Mouse (Mus musculus) midbrain, embryonic 14.5 days (tissue): ENCODE data around the gene Mfsd2a. TPM values are rescaled to one million over a fixed set of nuclear protein-coding genes. Genes with fewer than 3 reads are reported as not detected.

Experiments
- ATAC-seq: fragments of 200-750 bp; cut with Nextera tagmentation; 2 replicates; pipeline ENCODE4 v1.8.0; 2017; ENCODE audit warnings: moderate number of reproducible peaks, moderate library complexity; ENCODE audit not compliant: low FRiP score, low TSS enrichment
- DNase-seq: peaks from one replicate; pipeline ENCODE4 v3.0.0-alpha.2; 2015
- H3K27ac ChIP-seq: fragments of 300-500 bp; sonication (generic); replicated peaks from 2 replicates; pipeline ENCODE4 v1.5.1; 2014; ENCODE audit warnings: mild to moderate bottlenecking, low read depth, low read length, moderate library complexity
- H3K27me3 ChIP-seq: fragments of 300-500 bp; sonication (generic); 2 replicates; pipeline ENCODE4 v1.6.1; 2014; ENCODE audit warnings: low read length, control low read depth, mixed read lengths; ENCODE audit not compliant: control insufficient read depth, insufficient read depth
- H3K36me3 ChIP-seq: fragments of 300-500 bp; sonication (generic); 2 replicates; pipeline ENCODE4 v1.6.1; 2014; ENCODE audit warnings: low read length, control low read depth; ENCODE audit not compliant: control insufficient read depth, insufficient read depth
- H3K4me1 ChIP-seq: fragments of 300-500 bp; sonication (generic); 2 replicates; pipeline ENCODE4 v1.6.1; 2014; ENCODE audit warnings: mild to moderate bottlenecking, antibody characterized with exemption, low read length, control low read depth; ENCODE audit not compliant: control insufficient read depth, insufficient read depth
- H3K4me2 ChIP-seq: fragments of 300-500 bp; sonication (generic); 2 replicates; pipeline ENCODE4 v1.6.1; 2014; ENCODE audit warnings: mild to moderate bottlenecking, low read length, moderate library complexity
- H3K4me3 ChIP-seq: fragments of 300-500 bp; sonication (generic); replicated peaks from 2 replicates; pipeline ENCODE4 v1.5.1; 2014; ENCODE audit warnings: low read depth, low read length
- H3K9ac ChIP-seq: fragments of 300-500 bp; sonication (generic); replicated peaks from 2 replicates; pipeline ENCODE4 v1.6.1; 2014; ENCODE audit warnings: mild to moderate bottlenecking, low read length, moderate library complexity
- H3K9me3 ChIP-seq: fragments of 300-500 bp; sonication (generic); 2 replicates; pipeline ENCODE4 v1.6.1; 2016; ENCODE audit warnings: low read length, control low read depth, mixed read lengths; ENCODE audit not compliant: control insufficient read depth
- WGBS: fragments of 180-500 bp; shearing (Covaris S2); extraction: QIAGEN DNeasy Blood & Tissue Kit; methylation state at CpG from one replicate; pipeline ENCODE4 v1.1.7; 2014; 5-methylcytosine and 5-hydroxymethylcytosine counted together
- polyA plus RNA-seq: library from polyadenylated mRNA; unstranded; fragments of >200 nt; fragmentation: Nextera tagmentation; extraction: Ambion mirVana; gene quantifications from 2 replicates; pipeline ENCODE4 v1.2.1, GENCODE M21; 2014

The Mfsd2a gene
- polyA plus RNA-seq, 1 experiment from 2014 or later, result 33.4 TPM

DNA sequence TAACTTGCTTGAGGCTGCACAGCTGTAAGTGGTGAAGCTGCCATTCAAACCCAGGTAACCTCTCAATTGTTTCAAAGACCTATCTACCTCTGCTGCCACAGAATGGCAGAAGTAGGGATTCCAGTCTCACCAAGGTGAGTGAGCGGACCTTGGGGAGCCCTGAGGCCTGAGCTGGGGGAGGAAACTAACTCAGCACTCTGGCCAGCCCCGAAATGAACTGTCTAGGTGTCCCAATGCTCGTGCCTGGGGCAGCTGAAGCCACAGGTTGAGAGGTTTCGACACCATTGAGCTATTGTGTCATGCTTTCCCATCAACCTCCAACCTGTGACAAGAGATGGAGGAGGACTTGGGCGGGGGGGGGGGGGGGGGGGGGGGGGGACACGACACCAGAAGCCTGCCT is 4.7 kb downstream of the Mfsd2a start:
- Histone ChIP-seq H3K4me2 (no peak overlapping the region), H3K36me3 (no peaks in the 10 kb centered on the region), H3K9ac (no peak overlapping the region), H3K27ac (no peak overlapping the region), H3K4me1 (peaks cover 26% of the 10 kb centered on the region), H3K27me3 (no peaks in the 10 kb centered on the region), H3K4me3 (no peak overlapping the region), H3K9me3 (no peaks in the 10 kb centered on the region)
- no peak for ATAC-seq
- DNase-seq, result no peak
- 72% methylated on average over 5 of the region's 6 CpGs for WGBS

DNA sequence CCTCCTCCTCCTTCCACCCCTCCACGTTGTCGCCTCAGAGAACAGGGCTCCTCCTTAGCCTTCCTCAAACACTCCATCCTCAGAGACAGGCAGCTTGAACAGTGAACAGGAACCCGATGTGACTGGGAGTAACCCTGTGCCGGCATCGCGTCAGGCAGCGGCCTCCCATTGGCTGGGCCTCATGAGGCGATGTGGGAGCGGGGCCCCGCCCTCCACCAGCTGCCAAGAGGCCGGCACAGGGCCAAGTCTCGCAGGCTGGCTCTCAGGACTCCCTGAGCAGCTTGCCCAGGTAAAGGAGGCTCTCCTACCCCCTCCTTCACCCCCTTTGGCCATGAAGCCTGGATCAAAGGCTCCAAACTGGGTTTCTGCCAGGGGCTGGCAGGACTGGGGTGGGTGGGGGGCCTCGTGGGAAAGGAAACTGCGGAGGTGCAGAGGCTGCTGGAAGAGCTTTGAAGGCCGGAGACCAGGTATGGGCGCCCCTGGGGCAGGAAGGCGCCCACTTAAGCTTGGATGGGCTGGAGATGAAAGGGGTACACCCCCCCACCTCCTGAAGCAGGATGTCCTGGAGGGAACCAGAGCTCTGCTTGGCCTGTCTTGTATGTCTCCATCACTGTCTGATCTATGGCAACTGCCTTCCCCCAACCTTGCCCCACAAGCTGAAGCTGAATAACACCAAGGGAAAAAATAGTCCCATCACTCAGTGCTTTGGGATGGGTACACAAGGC is 5.4 kb downstream of the Mfsd2a start:
- H3K4me2 ChIP-seq, result peak overlapping the region; percentile 55
- H3K27ac ChIP-seq, result peak overlapping the region; percentile 80
- no peaks in the 10 kb centered on the region for H3K9me3 ChIP-seq
- WGBS, result 10% methylated on average over 17 of the region's 17 CpGs
- H3K36me3 ChIP-seq, result peaks cover 4% of the 10 kb centered on the region; the same call in 1 of the 2 replicates
- H3K4me3 ChIP-seq, result peak overlapping the region; percentile 26
- no peaks in the 10 kb centered on the region for H3K27me3 ChIP-seq
- peaks cover 23% of the 10 kb centered on the region for H3K4me1 ChIP-seq
- ATAC-seq (peak; percentile 90), DNase-seq (peak; percentile 92)
- peak overlapping the region; percentile 53; the same call in 1 of the 2 replicates for H3K9ac ChIP-seq

- no peaks in the 10 kb centered on the region for H3K27me3 ChIP-seq
These were observed 6.1 kb downstream of the Mfsd2a start for GRCm38 (mm10) chr4:122954680-122955411.

GRCm38 (mm10) chr4:122949096-122949495 is 11.9 kb downstream of the Mfsd2a start:
- DNase-seq (no peak), ATAC-seq (no peak)
- no peak overlapping the region for H3K4me3 ChIP-seq
- no peaks in the 10 kb centered on the region for H3K4me1 ChIP-seq
- H3K36me3 ChIP-seq, result peaks cover 36% of the 10 kb centered on the region
- H3K4me2 ChIP-seq, result no peak overlapping the region
- WGBS, result 95% methylated on average over 8 of the region's 8 CpGs
- no peaks in the 10 kb centered on the region for H3K27me3 ChIP-seq
- no peak overlapping the region for H3K27ac ChIP-seq
- H3K9ac ChIP-seq, result no peak overlapping the region
- H3K9me3 ChIP-seq, result no peaks in the 10 kb centered on the region

More at GRCm38 (mm10) chr4:122954680-122955411, 6.1 kb downstream of the Mfsd2a start:
- Histone ChIP-seq H3K4me3 (peak overlapping the region; percentile 26; the same call in 1 of the 2 replicates), H3K27ac (peak overlapping the region; percentile 80), H3K9ac (peak overlapping the region; percentile 53; the same call in 1 of the 2 replicates), H3K4me2 (peak overlapping the region; percentile 55), H3K4me1 (peaks cover 20% of the 10 kb centered on the region), H3K36me3 (peaks cover 9% of the 10 kb centered on the region), H3K9me3 (no peaks in the 10 kb centered on the region)
- no peak; the same call in 1 of the 2 replicates for ATAC-seq
- DNase-seq, result no peak
- WGBS, result 64% methylated on average over 5 of the region's 5 CpGs

GRCm38 (mm10) chr4:122947223-122947622 is 13.8 kb downstream of the Mfsd2a start:
- Histone ChIP-seq H3K27me3 (no peaks in the 10 kb centered on the region), H3K9me3 (no peaks in the 10 kb centered on the region), H3K4me1 (no peaks in the 10 kb centered on the region), H3K4me3 (no peak overlapping the region), H3K9ac (no peak overlapping the region), H3K36me3 (peaks cover 36% of the 10 kb centered on the region), H3K27ac (no peak overlapping the region), H3K4me2 (no peak overlapping the region)
- 93% methylated on average over 3 of the region's 3 CpGs for WGBS
- no peak for ATAC-seq
- no peak for DNase-seq

GRCm38 (mm10) chr4:122944408-122944807 is 16.6 kb downstream of the Mfsd2a start:
- no peak overlapping the region for H3K4me2 ChIP-seq
- peak; percentile 77 for DNase-seq
- no peaks in the 10 kb centered on the region for H3K9me3 ChIP-seq
- H3K4me3 ChIP-seq, result no peak overlapping the region
- 30% methylated on average over 4 of the region's 4 CpGs for WGBS
- no peaks in the 10 kb centered on the region for H3K27me3 ChIP-seq
- no peak overlapping the region for H3K27ac ChIP-seq
- H3K9ac ChIP-seq, result no peak overlapping the region
- no peak for ATAC-seq
- no peaks in the 10 kb centered on the region for H3K4me1 ChIP-seq
- peaks cover 25% of the 10 kb centered on the region for H3K36me3 ChIP-seq

DNA sequence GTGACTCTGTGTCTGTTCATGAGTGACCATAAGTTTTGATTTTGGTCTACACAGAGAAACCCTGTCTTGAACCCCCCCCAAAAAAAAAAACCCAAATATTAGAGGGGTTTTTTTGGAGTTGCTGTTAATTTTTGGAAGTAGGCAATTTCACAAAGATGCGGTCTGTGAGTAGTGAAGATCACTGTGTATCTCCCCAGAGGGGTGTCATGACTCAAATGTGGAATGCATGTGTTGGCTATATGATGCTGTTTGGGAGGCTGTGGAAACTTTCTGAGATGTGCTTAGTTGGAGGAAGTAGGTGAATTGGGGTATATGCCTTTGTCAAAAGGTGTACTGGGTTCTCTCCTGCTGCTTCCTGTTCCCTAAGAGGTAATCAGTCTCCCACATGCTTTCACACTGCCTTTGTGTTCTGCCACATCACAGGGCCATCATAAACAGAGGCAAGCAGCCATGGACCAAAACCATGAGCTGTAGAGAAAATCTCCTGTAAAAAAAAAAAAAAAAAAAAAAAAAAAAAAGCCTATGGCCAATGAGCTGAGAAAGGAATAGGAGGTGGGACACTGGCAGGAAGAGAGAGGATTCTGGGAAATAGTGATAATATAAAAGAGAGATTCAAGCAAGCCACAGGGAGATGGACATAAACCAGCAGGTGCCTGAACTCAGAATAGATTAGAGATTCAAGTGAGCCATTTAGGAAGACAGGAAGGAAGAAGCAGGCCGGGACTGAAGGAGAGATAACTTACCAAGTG is 21.8 kb downstream of the Mfsd2a start:
- no peak overlapping the region for H3K9ac ChIP-seq
- H3K27me3 ChIP-seq, result no peaks in the 10 kb centered on the region
- no peaks in the 10 kb centered on the region for H3K4me1 ChIP-seq
- no peaks in the 10 kb centered on the region for H3K36me3 ChIP-seq
- H3K4me2 ChIP-seq, result no peak overlapping the region
- DNase-seq, result no peak
- H3K27ac ChIP-seq, result no peak overlapping the region
- WGBS, result 91% methylated on average over 2 of the region's 2 CpGs
- H3K9me3 ChIP-seq, result no peaks in the 10 kb centered on the region
- no peak overlapping the region for H3K4me3 ChIP-seq
- ATAC-seq, result no peak

DNA sequence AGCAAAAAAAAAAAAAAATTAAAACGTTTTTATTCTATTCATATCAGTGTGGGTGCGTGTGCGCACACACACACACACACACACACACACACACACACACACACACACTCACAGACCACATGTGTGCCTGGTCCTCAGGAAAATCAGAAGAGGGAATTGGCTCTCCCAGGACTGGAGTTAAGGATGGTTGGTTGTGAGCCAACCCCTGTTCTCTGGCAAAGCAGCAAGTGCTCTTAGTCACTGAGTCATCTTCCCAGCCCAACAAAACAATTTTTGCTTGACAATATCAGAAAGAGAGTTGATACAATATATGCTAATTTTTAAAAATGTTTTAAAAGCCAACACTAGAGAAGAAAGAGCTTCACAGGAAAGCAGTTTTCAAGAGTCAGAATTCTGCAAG is 23.5 kb downstream of the Mfsd2a start:
- Histone ChIP-seq H3K4me1 (no peaks in the 10 kb centered on the region), H3K4me3 (no peak overlapping the region), H3K36me3 (no peaks in the 10 kb centered on the region), H3K4me2 (no peak overlapping the region), H3K9me3 (no peaks in the 10 kb centered on the region), H3K27ac (no peak overlapping the region), H3K27me3 (no peaks in the 10 kb centered on the region), H3K9ac (no peak overlapping the region)
- ATAC-seq (no peak), DNase-seq (no peak)
- 90% methylated on average over 3 of the region's 3 CpGs for WGBS
